ENCODE assay signal across 8 mouse cellular contexts in the genomic region with DNA sequence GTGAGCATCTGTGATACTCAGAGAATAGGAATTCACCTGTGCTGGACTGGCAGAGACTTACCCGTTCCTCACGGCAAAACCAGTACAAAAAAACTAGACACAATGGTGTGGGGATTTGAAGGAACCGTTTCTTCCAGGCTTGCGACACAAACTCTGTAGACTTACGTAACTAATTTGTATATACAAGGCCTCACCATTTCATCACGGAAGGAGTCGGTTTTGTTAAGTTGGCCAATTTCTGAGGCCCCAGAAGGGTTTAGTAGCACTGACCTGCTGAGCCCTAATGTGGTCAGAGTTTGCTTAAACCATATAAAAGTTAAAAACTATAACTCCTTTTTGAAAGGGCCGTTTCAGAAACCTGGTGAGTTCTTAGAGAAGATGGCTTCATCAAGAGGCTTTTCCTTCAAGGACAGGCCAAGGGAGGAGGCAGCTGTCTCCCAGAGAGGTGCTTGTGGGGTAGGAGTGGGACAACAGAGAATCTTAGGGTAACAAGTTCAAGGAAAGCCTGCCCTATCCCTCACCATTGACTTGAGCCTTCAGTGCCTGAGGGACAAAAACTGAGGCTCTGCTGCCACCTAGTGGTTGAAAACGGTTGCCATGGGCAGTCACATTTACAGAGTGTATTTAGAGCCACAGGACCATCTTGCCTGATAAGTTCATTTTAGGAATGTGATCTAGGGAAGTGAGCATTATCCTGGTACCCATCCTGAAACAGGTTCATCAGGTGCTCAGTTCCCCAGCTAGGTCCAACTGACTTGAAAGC.
DNase-seq lines count a peak whose midpoint lies in the region; ATAC-seq lines count a peak whose summit lies in the region.

No protein-coding gene starts in this region.

- DNase-seq in ZHBTc4 (ENCODE audit: low read depth, low spot score): peak; percentile 84
- DNase-seq in cerebellum, postnatal 25 days: peak; percentile 91 to 94
- DNase-seq in frontal cortex, postnatal 36 days (ENCODE audit: low spot score in 2 of 2): peak; percentile 87 to 90
- DNase-seq in left cerebral cortex, adult 8-10 months (ENCODE audit: low spot score in 2 of 2): peak; percentile 48 to 88
- peak; percentile 87 for DNase-seq in right cerebral cortex, postnatal 14 days
- DNase-seq in urinary bladder, postnatal 25 days (ENCODE audit: low spot score): peak; percentile 88

- ATAC-seq in inflammation-experienced regulatory T-cells, adult 6 months: peak; percentile 90
- ATAC-seq in megakaryocyte-erythroid progenitor cell, adult 5-6 weeks (replicated peaks; ENCODE audit: low FRiP score, low TSS enrichment, poor library complexity, severe bottlenecking): peak; percentile 88

Comparison
In these comparisons a context has a peak if more than half of its experiments do, and no peak if none do; other contexts are left out.
1. Peak in every context shown above with its lines: DNase-seq and ATAC-seq.